Mouse (Mus musculus): Measurements from ENCODE around the gene Erc2.

Erc2 gene

GRCm38 (mm10) chr14:27778503-27778902 is 156.3 kb downstream of the Erc2 start:
- no peak for DNase-seq (ENCODE audit: low spot score)

DNA sequence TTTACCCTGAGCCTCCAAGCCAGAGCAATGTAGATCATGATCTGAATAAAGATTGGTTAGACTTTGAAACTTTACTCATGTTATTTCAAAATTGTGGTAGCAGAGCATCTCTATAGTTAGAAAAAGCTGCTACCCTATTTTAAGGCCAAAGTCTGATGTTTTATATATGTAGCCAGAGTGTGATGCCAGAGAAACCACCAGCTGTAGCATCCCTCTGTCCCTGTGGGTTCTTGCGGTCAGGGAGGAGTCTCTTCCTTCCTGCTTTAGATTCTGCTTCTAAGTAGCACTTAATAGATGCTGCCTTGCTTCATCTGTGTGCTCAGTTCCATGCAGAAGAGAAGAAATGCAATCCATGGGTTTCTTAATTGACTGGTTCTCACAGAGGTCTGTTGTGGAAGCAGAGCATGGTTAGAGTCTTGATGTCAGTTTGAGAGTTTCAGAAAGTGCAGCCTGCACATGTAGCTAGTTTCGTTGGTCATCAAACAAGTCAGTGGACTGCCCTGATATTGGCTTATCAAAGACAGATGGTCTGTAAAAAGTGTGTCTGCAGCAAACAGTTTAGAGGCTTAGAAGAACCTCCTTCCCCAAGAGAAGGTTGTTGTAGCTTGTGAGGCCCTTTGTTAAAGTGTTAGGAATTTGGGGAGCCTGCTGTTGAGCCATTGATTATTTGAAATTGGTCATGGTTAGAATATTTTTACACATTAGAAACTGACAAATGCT is 156.9 kb downstream of the Erc2 start:
- DNase-seq (ENCODE audit: low spot score), result no peak

DNA sequence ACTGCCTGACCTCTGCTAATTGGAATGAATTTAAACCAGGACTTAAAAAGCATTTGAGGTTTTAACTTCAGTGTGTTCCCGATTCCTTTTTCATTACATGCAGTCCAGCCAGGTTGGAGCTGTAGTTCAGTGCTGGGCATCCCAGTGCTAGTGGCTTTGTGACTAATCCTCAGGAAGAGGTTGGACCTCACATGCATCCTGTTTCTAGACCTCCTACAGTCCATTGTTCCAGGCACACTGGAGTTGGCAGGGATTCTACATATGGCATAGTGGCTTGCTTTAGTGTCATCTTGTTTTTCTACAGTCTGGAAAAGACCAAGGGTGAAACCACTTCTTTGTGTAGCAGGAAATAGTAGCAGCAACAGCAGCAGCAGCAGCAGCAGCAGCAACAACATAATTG is 159.0 kb downstream of the Erc2 start:
- no peak for DNase-seq (ENCODE audit: low spot score)

GRCm38 (mm10) chr14:27784826-27785225 is 162.6 kb downstream of the Erc2 start:
- DNase-seq (ENCODE audit: low spot score), result no peak

- DNase-seq (ENCODE audit: low spot score), result no peak
These were observed 163.3 kb downstream of the Erc2 start for GRCm38 (mm10) chr14:27785562-27785961.

GRCm38 (mm10) chr14:27789066-27789898 is 167.1 kb downstream of the Erc2 start:
- no peak for DNase-seq (ENCODE audit: low spot score)

- DNase-seq (ENCODE audit: low spot score), result no peak
These were observed 176.1 kb downstream of the Erc2 start for GRCm38 (mm10) chr14:27798184-27798934.

- DNase-seq (ENCODE audit: low spot score), result no peak
These were observed 178.5 kb downstream of the Erc2 start for GRCm38 (mm10) chr14:27800766-27801165.

GRCm38 (mm10) chr14:27803961-27804360 is 181.7 kb downstream of the Erc2 start:
- peak; percentile 76 for DNase-seq (ENCODE audit: low spot score)

- DNase-seq (ENCODE audit: low spot score), result peak; percentile 20
These were observed 182.8 kb downstream of the Erc2 start for GRCm38 (mm10) chr14:27805064-27805463.

GRCm38 (mm10) chr14:27808080-27808479 is 185.9 kb downstream of the Erc2 start:
- DNase-seq (ENCODE audit: low spot score), result peak; percentile 86

GRCm38 (mm10) chr14:27808523-27809114 is 186.4 kb downstream of the Erc2 start:
- DNase-seq (ENCODE audit: low spot score), result no peak

DNA sequence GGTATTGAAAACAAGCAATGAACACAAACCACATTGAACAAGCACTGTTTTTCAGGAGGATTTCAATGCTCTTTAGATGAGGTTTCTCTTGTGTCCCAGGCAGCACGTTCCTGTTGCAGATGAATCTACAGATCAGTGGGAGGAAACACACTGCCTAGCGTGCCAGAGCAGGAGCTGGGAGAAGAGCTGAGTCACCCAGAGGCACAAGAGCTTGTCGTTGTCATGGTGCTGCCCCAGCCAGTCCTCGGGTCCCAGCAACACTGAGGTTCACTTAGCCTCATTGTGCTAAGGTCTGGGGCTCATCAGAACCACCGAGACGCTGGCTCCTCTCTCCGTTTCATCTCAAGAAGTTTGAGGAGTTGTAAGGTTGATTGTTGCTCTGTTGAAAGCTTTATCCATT is 188.6 kb downstream of the Erc2 start:
- peak; percentile 30 for DNase-seq (ENCODE audit: low spot score)

GRCm38 (mm10) chr14:27811649-27812048 is 189.4 kb downstream of the Erc2 start:
- no peak for DNase-seq (ENCODE audit: low spot score)

DNA sequence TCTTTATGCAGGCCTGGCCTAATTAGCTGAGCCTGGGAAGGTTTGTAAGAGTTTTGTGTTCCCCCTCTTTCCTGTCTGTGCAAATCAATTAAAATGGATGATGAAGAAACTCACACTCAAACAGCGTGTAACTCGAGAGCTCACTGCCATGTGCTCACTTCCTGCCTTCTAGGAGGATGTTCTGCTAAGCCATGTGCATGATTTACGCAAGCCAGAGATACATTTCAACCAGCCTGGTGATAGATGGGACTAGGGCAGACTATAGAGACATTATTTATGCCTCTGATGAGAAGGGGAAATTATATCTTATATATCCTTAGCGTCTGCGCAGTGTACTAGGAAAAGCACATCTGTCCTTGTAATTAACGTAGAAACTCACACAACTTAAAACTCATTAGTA is 193.5 kb downstream of the Erc2 start:
- no peak for DNase-seq (ENCODE audit: low spot score)

DNA sequence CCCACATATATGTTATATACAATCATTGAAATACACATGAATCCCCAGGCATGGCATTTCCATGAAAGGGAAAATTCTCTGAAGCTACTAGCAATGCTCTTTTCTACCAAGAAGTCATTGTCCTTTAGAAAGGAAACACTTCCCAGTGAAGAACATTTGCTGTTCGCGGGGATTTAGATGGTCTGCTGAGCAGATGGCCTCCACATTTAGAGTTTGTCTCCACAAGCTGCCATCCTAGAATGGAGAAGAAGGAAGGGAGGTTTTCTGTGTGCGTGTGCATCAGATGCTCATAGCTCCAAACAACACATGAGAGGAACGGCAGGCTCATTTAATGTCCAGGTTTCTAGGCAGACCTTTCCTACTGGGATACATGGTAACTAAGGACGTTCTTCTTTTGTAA is 196.8 kb downstream of the Erc2 start:
- no peak for DNase-seq (ENCODE audit: low spot score)

GRCm38 (mm10) chr14:27821801-27822200 is 199.6 kb downstream of the Erc2 start:
- no peak for DNase-seq (ENCODE audit: low spot score)

DNA sequence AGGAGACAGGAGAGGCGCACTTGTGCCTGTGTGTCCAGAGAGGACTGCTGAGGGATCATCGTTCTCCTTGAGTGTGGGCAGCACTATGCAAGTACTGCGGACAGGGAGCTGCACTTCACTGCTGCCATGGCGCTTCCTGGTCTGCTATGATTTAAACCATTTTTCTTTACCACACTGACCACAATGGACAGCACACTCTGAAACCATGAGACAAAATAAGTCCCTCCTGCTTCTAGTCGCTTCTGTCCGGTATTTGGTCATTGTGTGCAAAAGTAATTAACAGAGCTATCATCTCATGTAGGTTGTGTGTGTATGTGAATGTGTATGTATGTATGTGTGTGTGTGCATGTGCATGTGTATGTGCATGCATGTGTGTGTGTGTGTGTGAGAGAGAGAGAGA is 200.3 kb downstream of the Erc2 start:
- DNase-seq (ENCODE audit: low spot score), result no peak

GRCm38 (mm10) chr14:27823048-27823447 is 200.8 kb downstream of the Erc2 start:
- DNase-seq (ENCODE audit: low spot score), result no peak

- DNase-seq (ENCODE audit: low spot score), result no peak
These were observed 201.7 kb downstream of the Erc2 start for GRCm38 (mm10) chr14:27823897-27824296.

GRCm38 (mm10) chr14:27826829-27827228 is 204.6 kb downstream of the Erc2 start:
- no peak for DNase-seq (ENCODE audit: low spot score)

DNA sequence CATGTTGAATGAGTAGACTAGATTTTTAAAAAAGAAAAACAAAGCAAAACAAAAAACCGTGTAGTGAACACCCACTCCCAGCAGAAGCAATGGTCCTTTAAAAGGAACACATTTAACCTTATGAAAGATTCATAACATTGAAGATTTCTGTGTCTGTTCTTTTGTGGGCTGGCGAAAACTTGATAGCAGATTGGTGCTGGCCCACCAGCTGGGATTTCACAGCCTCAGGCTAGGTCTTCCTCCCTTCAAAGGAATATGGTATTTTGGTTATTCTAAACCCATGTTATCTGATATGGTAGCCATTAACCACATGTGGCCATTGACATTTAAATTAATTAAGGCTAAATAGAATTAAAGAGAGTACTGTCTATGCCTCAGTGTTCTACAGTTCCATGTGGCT is 205.9 kb downstream of the Erc2 start:
- DNase-seq (ENCODE audit: low spot score), result no peak

Measured in retina, embryonic 14.5 days (tissue).